In genomic region chr9:121951114-121951423, GRCm38 (mm10) we compare ENCODE assay signal across 9 mouse cellular contexts. TPM values are rescaled to one million over a fixed set of nuclear protein-coding genes. Genes with fewer than 3 reads are reported as not detected.
DNase-seq lines count a peak whose midpoint lies in the region; ATAC-seq and TF ChIP-seq lines count a peak whose summit lies in the region.
"Had no signal": no experiment of that assay in that cellular context is flagged by ENCODE, and none has a peak within 500 bp of the region (broad histone marks: within the 10 kb centered on the region; RNA-seq: fewer than 3 reads in every experiment).

No protein-coding gene starts in this region.

- no peak overlapping the region for H3K27ac ChIP-seq in kidney, postnatal 0 days
- H3K27ac ChIP-seq in embryonic facial prominence, embryonic 15.5 days (replicated peaks): peak overlapping the region; percentile 76
- H3K27ac ChIP-seq in hindbrain, postnatal 0 days: peak overlapping the region; percentile 32
- H3K27ac ChIP-seq in midbrain, postnatal 0 days (ENCODE audit: low read depth, low read length): no peak overlapping the region

- DNase-seq in kidney, postnatal 0 days (ENCODE audit: low spot score): no peak
- DNase-seq in kidney, postnatal 36 days: no peak
- no peak for DNase-seq in hindbrain, postnatal 0 days (ENCODE audit: low spot score)
- DNase-seq in midbrain, postnatal 0 days (ENCODE audit: low spot score): no peak
- DNase-seq in MN1 (ENCODE audit: low spot score): no peak
- no peak for DNase-seq in gastrocnemius, postnatal 4 days (ENCODE audit: low spot score in 2 of 2)
- no peak for DNase-seq in left cerebral cortex, adult 8-10 months (ENCODE audit: low spot score in 2 of 2)

- no peaks in the 10 kb centered on the region for H3K9me3 ChIP-seq in kidney, postnatal 0 days (replicated peaks; ENCODE audit: low read length)
- H3K9me3 ChIP-seq in embryonic facial prominence, embryonic 15.5 days (replicated peaks): no peaks in the 10 kb centered on the region
- no peaks in the 10 kb centered on the region for H3K9me3 ChIP-seq in hindbrain, postnatal 0 days (ENCODE audit: low read length)
- H3K9me3 ChIP-seq in midbrain, postnatal 0 days (ENCODE audit: low read length): no peaks in the 10 kb centered on the region

- TF ChIP-seq CTCF in kidney, postnatal 0 days (IDR thresholded peaks at IDR 0.05; ENCODE audit: low read depth): no peak
- no peak; the same call in 1 of the 2 replicates for TF ChIP-seq CTCF in hindbrain, postnatal 0 days (IDR thresholded peaks at IDR 0.05; ENCODE audit: low read depth)
- TF ChIP-seq CTCF in midbrain, postnatal 0 days (IDR thresholded peaks at IDR 0.05): no peak

- no peaks in the 10 kb centered on the region for H3K36me3 ChIP-seq in kidney, postnatal 0 days (ENCODE audit: insufficient read depth, low read length)
- no peaks in the 10 kb centered on the region for H3K36me3 ChIP-seq in embryonic facial prominence, embryonic 15.5 days
- no peaks in the 10 kb centered on the region for H3K36me3 ChIP-seq in hindbrain, postnatal 0 days (ENCODE audit: insufficient read depth, low read length)
- no peaks in the 10 kb centered on the region for H3K36me3 ChIP-seq in midbrain, postnatal 0 days (ENCODE audit: insufficient read depth, low read length)

- no peak; the same call in 1 of the 2 replicates for ATAC-seq in kidney, postnatal 0 days (replicated peaks; ENCODE audit: low FRiP score, low read depth)
- ATAC-seq in embryonic facial prominence, embryonic 15.5 days (ENCODE audit: insufficient number of reproducible peaks, low FRiP score, low TSS enrichment, low read depth): peak; percentile 13; the same call in 1 of the 2 replicates
- no peak for ATAC-seq in hindbrain, postnatal 0 days
- ATAC-seq in midbrain, postnatal 0 days (ENCODE audit: low FRiP score): no peak

- H3K9ac ChIP-seq in kidney, postnatal 0 days (ENCODE audit: low read depth, low read length): 0 out of 2 replicates have a peak overlapping the region, but pooled peaks have one; percentile 6
- no peak overlapping the region for H3K9ac ChIP-seq in embryonic facial prominence, embryonic 15.5 days
- H3K9ac ChIP-seq in hindbrain, postnatal 0 days (replicated peaks; ENCODE audit: low read length): 0 out of 2 replicates have a peak overlapping the region, but pooled peaks have one; percentile 1
- H3K9ac ChIP-seq in midbrain, postnatal 0 days (replicated peaks; ENCODE audit: low read length, poor library complexity, severe bottlenecking): 0 out of 2 replicates have a peak overlapping the region, but pooled peaks have one; percentile 29

- WGBS in kidney, postnatal 0 days: 25% methylated on average over 4 of the region's 4 CpGs
- WGBS in embryonic facial prominence, embryonic 15.5 days: 38% methylated on average over 4 of the region's 4 CpGs
- WGBS in hindbrain, postnatal 0 days: 29% methylated on average over 4 of the region's 4 CpGs
- 43% methylated on average over 4 of the region's 4 CpGs for WGBS in midbrain, postnatal 0 days

- peak overlapping the region; percentile 54 for H3K4me2 ChIP-seq in kidney, postnatal 0 days (ENCODE audit: low read length)
- H3K4me2 ChIP-seq in embryonic facial prominence, embryonic 15.5 days (replicated peaks): peak overlapping the region; percentile 47
- H3K4me2 ChIP-seq in hindbrain, postnatal 0 days (ENCODE audit: low read depth, low read length): peak overlapping the region; percentile 50
- H3K4me2 ChIP-seq in midbrain, postnatal 0 days (ENCODE audit: low read depth, low read length, poor library complexity, severe bottlenecking): peak overlapping the region; percentile 36

- no peaks in the 10 kb centered on the region for H3K27me3 ChIP-seq in kidney, postnatal 0 days (ENCODE audit: insufficient read depth, low read length)
- no peaks in the 10 kb centered on the region for H3K27me3 ChIP-seq in embryonic facial prominence, embryonic 15.5 days
- H3K27me3 ChIP-seq in hindbrain, postnatal 0 days (ENCODE audit: insufficient read depth, low read length): no peaks in the 10 kb centered on the region
- H3K27me3 ChIP-seq in midbrain, postnatal 0 days (ENCODE audit: insufficient read depth, low read length): no peaks in the 10 kb centered on the region

- no peaks in the 10 kb centered on the region for H3K4me1 ChIP-seq in kidney, postnatal 0 days (replicated peaks; ENCODE audit: insufficient read depth, low read length)
- peaks cover 26% of the 10 kb centered on the region for H3K4me1 ChIP-seq in embryonic facial prominence, embryonic 15.5 days
- no peaks in the 10 kb centered on the region for H3K4me1 ChIP-seq in hindbrain, postnatal 0 days (ENCODE audit: insufficient read depth, low read length)
- no peaks in the 10 kb centered on the region for H3K4me1 ChIP-seq in midbrain, postnatal 0 days (ENCODE audit: insufficient read depth, low read length)

- H3K4me3 ChIP-seq in kidney, postnatal 0 days (replicated peaks; ENCODE audit: low read depth, low read length): no peak overlapping the region
- H3K4me3 ChIP-seq in embryonic facial prominence, embryonic 15.5 days (replicated peaks): peak overlapping the region; percentile 34
- H3K4me3 ChIP-seq in hindbrain, postnatal 0 days (ENCODE audit: low read length): peak overlapping the region; percentile 5
- 0 out of 2 replicates have a peak overlapping the region, but pooled peaks have one; percentile 0 for H3K4me3 ChIP-seq in midbrain, postnatal 0 days (ENCODE audit: low read depth, low read length)

RNA-seq across cellular contexts. Expression of gene Fam198a, which starts 0.3 kb away (rescaled TPM):
- 0.37 and 0.50 TPM in 2 replicates for polyA plus RNA-seq in kidney, postnatal 0 days (2015; fragmentation: Nextera tagmentation; extraction: Ambion mirVana)
- polyA plus RNA-seq in embryonic facial prominence, embryonic 15.5 days (2015; fragmentation: Nextera tagmentation; extraction: Ambion mirVana): 4.1 and 4.7 TPM in 2 replicates
- total RNA-seq in hindbrain, postnatal 0 days (2014; rRNA removed): 5.8 and 7.5 TPM in 2 replicates
- 2.1 TPM in 2 replicates for polyA plus RNA-seq in hindbrain, postnatal 0 days (2015; fragmentation: Nextera tagmentation; extraction: Ambion mirVana)
- 2.5 and 4.8 TPM in 2 replicates for total RNA-seq in midbrain, postnatal 0 days (2014; rRNA removed)
- 1.9 and 2.1 TPM in 2 replicates for polyA plus RNA-seq in midbrain, postnatal 0 days (2015; fragmentation: Nextera tagmentation; extraction: Ambion mirVana)
- total RNA-seq in gastrocnemius, postnatal 4 days (2021): 10 to 100 TPM; 10.6 to 11.4 TPM
- total RNA-seq in left cerebral cortex, adult 8-10 months (2022): 1 to 10 TPM; 5.1 to 6.9 (median 6.5) TPM
- total RNA-seq: granulocyte monocyte progenitor cell, adult 5-6 weeks had no signal

RNA-seq across cellular contexts. Expression of gene Cyp8b1, which starts 35.0 kb away (rescaled TPM):
- not detected in 2 replicates for polyA plus RNA-seq in kidney, postnatal 0 days (2015; fragmentation: Nextera tagmentation; extraction: Ambion mirVana)
- polyA plus RNA-seq in embryonic facial prominence, embryonic 15.5 days (2015; fragmentation: Nextera tagmentation; extraction: Ambion mirVana): not detected in 2 replicates
- not detected in 2 replicates for total RNA-seq in hindbrain, postnatal 0 days (2014; rRNA removed)
- not detected in 2 replicates for polyA plus RNA-seq in hindbrain, postnatal 0 days (2015; fragmentation: Nextera tagmentation; extraction: Ambion mirVana)
- total RNA-seq in midbrain, postnatal 0 days (2014; rRNA removed): not detected in 2 replicates
- polyA plus RNA-seq in midbrain, postnatal 0 days (2015; fragmentation: Nextera tagmentation; extraction: Ambion mirVana): not detected in 2 replicates
- under 1 TPM in 1 of 2 experiments, not detected in 1; 0.26 TPM for total RNA-seq in gastrocnemius, postnatal 4 days (2021)
- total RNA-seq in left cerebral cortex, adult 8-10 months (2022): not detected
- total RNA-seq: granulocyte monocyte progenitor cell, adult 5-6 weeks had no signal

RNA-seq across cellular contexts. Expression of gene Pomgnt2, which starts 45.8 kb away (rescaled TPM):
- 12.6 and 13.0 TPM in 2 replicates for polyA plus RNA-seq in kidney, postnatal 0 days (2015; fragmentation: Nextera tagmentation; extraction: Ambion mirVana)
- polyA plus RNA-seq in embryonic facial prominence, embryonic 15.5 days (2015; fragmentation: Nextera tagmentation; extraction: Ambion mirVana): 18.4 and 21.2 TPM in 2 replicates
- 106 and 264 TPM in 2 replicates for total RNA-seq in hindbrain, postnatal 0 days (2014; rRNA removed)
- polyA plus RNA-seq in hindbrain, postnatal 0 days (2015; fragmentation: Nextera tagmentation; extraction: Ambion mirVana): 33.0 and 33.2 TPM in 2 replicates
- 49.7 and 53.4 TPM in 2 replicates for total RNA-seq in midbrain, postnatal 0 days (2014; rRNA removed)
- polyA plus RNA-seq in midbrain, postnatal 0 days (2015; fragmentation: Nextera tagmentation; extraction: Ambion mirVana): 38.5 and 41.8 TPM in 2 replicates
- total RNA-seq in gastrocnemius, postnatal 4 days (2021): 1 to 10 TPM; 7.8 to 8.7 TPM
- 10 to 100 TPM; 40.1 to 46.1 (median 41.8) TPM for total RNA-seq in left cerebral cortex, adult 8-10 months (2022)

RNA-seq across cellular contexts. Expression of gene Ackr2, which starts 52.9 kb away (rescaled TPM):
- polyA plus RNA-seq in kidney, postnatal 0 days (2015; fragmentation: Nextera tagmentation; extraction: Ambion mirVana): 0.79 and 0.97 TPM in 2 replicates
- polyA plus RNA-seq in embryonic facial prominence, embryonic 15.5 days (2015; fragmentation: Nextera tagmentation; extraction: Ambion mirVana): 0.42 and 0.67 TPM in 2 replicates
- 1.0 and 5.1 TPM in 2 replicates for total RNA-seq in hindbrain, postnatal 0 days (2014; rRNA removed)
- 0.93 and 1.0 TPM in 2 replicates for polyA plus RNA-seq in hindbrain, postnatal 0 days (2015; fragmentation: Nextera tagmentation; extraction: Ambion mirVana)
- 1.7 and 3.0 TPM in 2 replicates for total RNA-seq in midbrain, postnatal 0 days (2014; rRNA removed)
- polyA plus RNA-seq in midbrain, postnatal 0 days (2015; fragmentation: Nextera tagmentation; extraction: Ambion mirVana): 0.78 and 0.96 TPM in 2 replicates
- 1 to 10 TPM; 1.8 to 1.9 TPM for total RNA-seq in gastrocnemius, postnatal 4 days (2021)
- total RNA-seq in left cerebral cortex, adult 8-10 months (2022): 10 to 100 TPM in 1 of 4 experiments, 1 to 10 TPM in 3; 4.5 to 11.2 (median 5.5) TPM
- total RNA-seq: granulocyte monocyte progenitor cell, adult 5-6 weeks had no signal

Comparison
In these comparisons a context has a peak if more than half of its experiments do, and no peak if none do; other contexts are left out.
1. H3K27ac ChIP-seq: peak in embryonic facial prominence, embryonic 15.5 days (single experiment) and hindbrain, postnatal 0 days (single experiment); none in kidney, postnatal 0 days (single experiment) and midbrain, postnatal 0 days (single experiment).
2. Peak in every context shown above with its lines, with median percentiles within 50 percentile points of each other: H3K4me2 ChIP-seq.